Mouse (Mus musculus): ENCODE measurements around the gene Cyfip2. TPM values are rescaled to one million over a fixed set of nuclear protein-coding genes. Genes with fewer than 3 reads are reported as not detected.

Gene Cyfip2
- total RNA-seq, 2 experiments from 2014 or later: 263 to 287 TPM

Small RNAs within 50 kb of the gene (microRNA-seq; reads per million reads assigned to microRNA genes)
- gene Mir7239: 0 reads per million in 2 experiments

Other genes with a start within 250 kb of the Cyfip2 start
- under 1 TPM; 0.58 to 0.59 TPM for gene Nipal4, start 146.4 kb downstream of the Cyfip2 start, total RNA-seq (2021)
- gene Fndc9, start 77.3 kb downstream of the Cyfip2 start, total RNA-seq (2021): 1 to 10 TPM; 6.2 to 7.5 TPM
- under 1 TPM; 0.31 to 0.48 TPM for gene Itk, start 76.7 kb upstream of the Cyfip2 start, total RNA-seq (2021)
- gene Fam71b, start 83.7 kb upstream of the Cyfip2 start, total RNA-seq (2021): not detected
- 10 to 100 TPM; 38.6 to 40.4 TPM for gene Med7, start 124.1 kb upstream of the Cyfip2 start, total RNA-seq (2021)
- gene Havcr2, start 142.1 kb upstream of the Cyfip2 start, total RNA-seq (2021): 1 to 10 TPM in 1 of 2 experiments, under 1 TPM in 1; 0.75 to 1.4 TPM
- not detected for gene Gm12169, start 211.4 kb upstream of the Cyfip2 start, total RNA-seq (2021)